Mouse (Mus musculus) layer of hippocampus, postnatal 25 days (tissue): Measurements from ENCODE around the gene Plin1. TPM values are rescaled to one million over a fixed set of nuclear protein-coding genes. Genes with fewer than 3 reads are reported as not detected.

Source experiments
- total RNA-seq, 2 experiments: library from RNA; stranded (reverse); gene quantifications; 2 replicates each; pipeline ENCODE4 v1.2.3; 2021

The Plin1 gene
- total RNA-seq, 2 experiments from 2014 or later, result 0.28 to 0.49 TPM

Other genes with a start within 250 kb of the Plin1 start
- gene Rhcg, start 115.2 kb downstream of the Plin1 start, total RNA-seq, result 1 to 10 TPM; 2.1 to 2.4 TPM
- under 1 TPM; 0.14 to 0.27 TPM for gene Ticrr, start 72.7 kb downstream of the Plin1 start, total RNA-seq
- gene Kif7, start 17.2 kb downstream of the Plin1 start, total RNA-seq, result 1 to 10 TPM; 1.9 to 2.4 TPM
- gene Pex11a, start 10.2 kb upstream of the Plin1 start, total RNA-seq, result 10 to 100 TPM; 11.5 to 13.5 TPM
- gene Wdr93, start 10.3 kb upstream of the Plin1 start, total RNA-seq, result under 1 TPM; 0.26 to 0.27 TPM
- under 1 TPM; 0.28 to 0.62 TPM for gene Mesp1, start 60.9 kb upstream of the Plin1 start, total RNA-seq
- 1 to 10 TPM; 1.3 to 1.7 TPM for gene Mesp2, start 77.8 kb upstream of the Plin1 start, total RNA-seq
- gene Anpep, start 128.2 kb upstream of the Plin1 start, total RNA-seq, result 1 to 10 TPM; 2.9 to 4.3 TPM
- gene Ap3s2, start 187.7 kb upstream of the Plin1 start, total RNA-seq, result 10 to 100 TPM; 46.6 to 51.4 TPM
- gene Arpin, start 202.5 kb upstream of the Plin1 start, total RNA-seq, result 10 to 100 TPM; 11.7 to 14.2 TPM